Mouse (Mus musculus): Measurements from ENCODE around the gene Gm13078. TPM values are rescaled to one million over a fixed set of nuclear protein-coding genes. Genes with fewer than 3 reads are reported as not detected.

Gm13078 gene
- polyA plus RNA-seq (2015; fragmentation: Nextera tagmentation; extraction: Ambion mirVana) = not detected in 2 replicates

- 83% methylated on average over 1 of the region's 1 CpGs for WGBS
- no peak within 1 kb of the TSS for H3K4me3 ChIP-seq
- no peaks in the 10 kb centered on the region for H3K36me3 ChIP-seq
- H3K9ac ChIP-seq = no peak within 1 kb of the TSS
- H3K4me2 ChIP-seq = no peak within 1 kb of the TSS
- H3K9me3 ChIP-seq = peaks cover 50% of the 10 kb centered on the region
- H3K4me1 ChIP-seq (replicated peaks) = no peaks in the 10 kb centered on the region
- H3K27ac ChIP-seq = no peak within 1 kb of the TSS
- no peak for ATAC-seq (ENCODE audit: low FRiP score)
- no peaks in the 10 kb centered on the region for H3K27me3 ChIP-seq
These were observed at the start of gene Gm13078 for GRCm38 (mm10) chr4:143719155-143719554. Gm13078 (plus strand) TSS chr4:143719455.

GRCm38 (mm10) chr4:143702611-143703010 lies 16.6 kb upstream of the Gm13078 start, which contains the start of gene Gm13089:
Gm13089 (minus strand) TSS chr4:143702711.
- H3K9me3 ChIP-seq = peaks cover 40% of the 10 kb centered on the region
- ATAC-seq (ENCODE audit: low FRiP score) = no peak
- no peaks in the 10 kb centered on the region for H3K36me3 ChIP-seq
- WGBS = 86% methylated on average over 2 of the region's 2 CpGs
- H3K4me2 ChIP-seq = no peak within 1 kb of the TSS
- H3K4me1 ChIP-seq (replicated peaks) = no peaks in the 10 kb centered on the region
- H3K27ac ChIP-seq = no peak within 1 kb of the TSS
- H3K9ac ChIP-seq = no peak within 1 kb of the TSS
- H3K4me3 ChIP-seq = no peak within 1 kb of the TSS
- H3K27me3 ChIP-seq = no peaks in the 10 kb centered on the region

Other genes with a start within 250 kb of the Gm13078 start
- gene Gm13043, start 208.1 kb upstream of the Gm13078 start, polyA plus RNA-seq (2015; fragmentation: Nextera tagmentation; extraction: Ambion mirVana) = not detected in 2 replicates
- gene Gm13040, start 183.5 kb upstream of the Gm13078 start, polyA plus RNA-seq (2015; fragmentation: Nextera tagmentation; extraction: Ambion mirVana) = not detected in 2 replicates
- gene BC080695, start 167.8 kb upstream of the Gm13078 start, polyA plus RNA-seq (2015; fragmentation: Nextera tagmentation; extraction: Ambion mirVana) = not detected in 2 replicates
- gene Gm13057, start 167.7 kb upstream of the Gm13078 start, polyA plus RNA-seq (2015; fragmentation: Nextera tagmentation; extraction: Ambion mirVana) = not detected in 2 replicates
- gene Gm13083, start 104.5 kb upstream of the Gm13078 start, polyA plus RNA-seq (2015; fragmentation: Nextera tagmentation; extraction: Ambion mirVana) = not detected in 2 replicates
- gene Gm13088, start 62.2 kb upstream of the Gm13078 start, polyA plus RNA-seq (2015; fragmentation: Nextera tagmentation; extraction: Ambion mirVana) = not detected in 2 replicates
- not detected in 2 replicates for gene Gm13089, start 16.7 kb upstream of the Gm13078 start, polyA plus RNA-seq (2015; fragmentation: Nextera tagmentation; extraction: Ambion mirVana)
- gene Gm13023, start 69.9 kb downstream of the Gm13078 start, polyA plus RNA-seq (2015; fragmentation: Nextera tagmentation; extraction: Ambion mirVana) = not detected in 2 replicates
- gene Gm13084, start 96.6 kb downstream of the Gm13078 start, polyA plus RNA-seq (2015; fragmentation: Nextera tagmentation; extraction: Ambion mirVana) = not detected in 2 replicates
- not detected in 2 replicates for gene Gm13103, start 127.0 kb downstream of the Gm13078 start, polyA plus RNA-seq (2015; fragmentation: Nextera tagmentation; extraction: Ambion mirVana)
- not detected in 2 replicates for gene Pramef6, start 180.9 kb downstream of the Gm13078 start, polyA plus RNA-seq (2015; fragmentation: Nextera tagmentation; extraction: Ambion mirVana)
- gene Pramef25, start 231.6 kb downstream of the Gm13078 start, polyA plus RNA-seq (2015; fragmentation: Nextera tagmentation; extraction: Ambion mirVana) = not detected in 2 replicates
- gene Gm13101, start 247.5 kb downstream of the Gm13078 start, polyA plus RNA-seq (2015; fragmentation: Nextera tagmentation; extraction: Ambion mirVana) = not detected in 2 replicates

Data from hindbrain, embryonic 13.5 days (tissue).